Mouse (Mus musculus): ENCODE measurements around the gene Tmem80. TPM values are rescaled to one million over a fixed set of nuclear protein-coding genes. Genes with fewer than 3 reads are reported as not detected.

Tmem80 gene
- total RNA-seq, 1 experiment from 2014 or later, result 43.2 TPM

- no peak for DNase-seq
Observed at GRCm38 (mm10) chr7:141324686-141325085, 2.9 kb upstream of the Tmem80 start.

- DNase-seq, result no peak
Observed at GRCm38 (mm10) chr7:141326546-141327446, 743 bp upstream of the Tmem80 start.

DNA sequence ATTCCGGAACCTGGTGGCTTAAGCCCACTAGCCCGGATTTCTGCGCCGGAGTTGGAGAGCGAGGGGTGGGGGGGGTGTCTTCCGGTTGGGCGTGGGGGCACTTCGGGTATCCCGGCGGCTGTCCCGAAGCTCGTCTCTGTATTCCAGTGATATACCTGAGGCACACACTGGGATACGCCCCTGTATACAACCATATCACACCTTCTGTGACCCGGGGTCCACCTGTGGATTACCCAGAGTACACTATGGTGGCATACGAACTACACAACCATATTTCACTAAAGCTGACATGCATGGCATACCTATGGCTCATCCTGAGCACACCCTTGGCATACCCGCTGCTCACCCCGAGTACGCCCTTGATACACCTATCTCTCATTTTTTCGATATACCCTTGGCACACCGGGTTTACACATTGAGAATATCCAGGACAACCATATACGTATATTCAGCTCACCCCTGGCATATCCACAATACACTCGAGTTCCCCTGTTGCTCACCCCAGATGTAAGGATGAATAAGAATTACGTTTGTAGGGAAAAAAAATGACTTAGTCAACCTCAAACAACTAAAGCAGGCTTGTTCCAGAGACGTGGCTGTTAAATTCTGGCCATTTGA lies 943 bp downstream of the Tmem80 start:
- DNase-seq, result no peak

GRCm38 (mm10) chr7:141330706-141331105 lies 3.2 kb downstream of the Tmem80 start:
- no peak for DNase-seq

- DNase-seq, result no peak
Observed at GRCm38 (mm10) chr7:141331990-141332389, 4.5 kb downstream of the Tmem80 start.

GRCm38 (mm10) chr7:141335044-141335579 lies 7.6 kb downstream of the Tmem80 start:
- no peak for DNase-seq

- DNase-seq, result no peak
Observed at GRCm38 (mm10) chr7:141335682-141336081, 8.1 kb downstream of the Tmem80 start.

- no peak for DNase-seq
Observed at GRCm38 (mm10) chr7:141336296-141336695, 8.8 kb downstream of the Tmem80 start.

GRCm38 (mm10) chr7:141337716-141338416 lies 10.3 kb downstream of the Tmem80 start:
- DNase-seq, result no peak

DNA sequence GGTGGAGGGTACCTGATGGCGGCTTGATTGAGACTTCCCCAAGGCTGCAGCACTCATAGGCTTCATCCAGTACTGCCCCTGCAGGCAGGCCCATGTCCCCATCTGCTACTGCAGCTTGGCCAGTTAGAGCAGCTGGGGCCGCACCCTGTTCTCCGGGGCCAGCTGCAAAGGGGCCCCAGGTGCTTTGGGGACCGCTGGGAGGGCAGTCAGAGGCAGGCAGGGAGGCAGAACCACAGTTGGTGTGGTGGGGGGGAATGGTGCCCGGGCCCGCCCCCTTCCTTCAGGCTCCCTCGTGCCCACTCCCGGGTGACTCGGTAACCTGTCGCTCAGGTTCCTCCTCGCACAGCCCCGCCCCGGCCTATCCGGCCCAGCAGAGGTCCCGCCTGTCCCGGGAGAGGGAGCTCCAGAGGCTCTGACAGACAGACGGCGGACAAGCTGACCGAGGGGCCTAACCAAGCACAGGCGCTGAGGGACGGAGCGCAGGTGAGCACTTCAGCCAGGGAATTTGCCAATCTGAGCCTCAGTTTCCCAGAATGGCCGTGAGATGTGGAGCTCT lies 11.1 kb downstream of the Tmem80 start, which contains the start of gene Eps8l2:
Gene Eps8l2, plus strand, starts transcription at position 305 of the 556 bp plus-strand sequence.
- DNase-seq, result no peak

DNA sequence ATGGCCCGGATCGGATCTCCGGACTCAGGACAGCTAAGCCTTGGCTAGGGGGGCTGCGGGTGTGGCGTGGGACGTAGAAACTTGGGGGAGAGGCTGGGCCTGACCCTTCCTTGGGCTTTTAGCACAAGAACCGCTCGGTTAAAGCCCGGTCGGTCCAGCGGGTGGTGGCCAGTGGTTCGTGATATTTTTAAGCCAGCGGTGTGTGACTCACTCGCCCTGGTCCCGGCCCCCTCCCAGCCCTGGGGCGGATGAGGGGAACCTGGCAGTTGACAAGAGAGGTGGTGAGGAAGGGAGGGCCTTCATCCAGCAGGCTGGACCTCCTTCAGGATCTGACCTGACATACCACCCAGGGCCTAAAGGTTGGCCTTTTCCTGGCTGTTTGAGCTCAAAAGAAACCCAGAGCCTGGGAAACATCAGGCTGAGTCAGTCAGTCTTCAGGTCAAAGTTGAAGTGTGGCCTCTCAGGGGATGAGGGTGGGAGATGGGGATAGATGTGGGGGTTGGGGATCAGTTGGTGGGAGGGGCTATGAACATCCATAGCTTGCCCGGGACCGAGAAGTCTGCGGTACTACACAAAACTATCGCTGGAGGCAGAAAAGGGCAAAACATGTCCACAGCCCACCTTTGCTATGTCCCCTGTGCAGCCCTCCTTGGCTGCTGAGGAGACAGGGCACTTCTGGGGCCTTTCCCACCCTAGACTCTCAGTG lies 11.8 kb downstream of the Tmem80 start:
- DNase-seq, result no peak

DNA sequence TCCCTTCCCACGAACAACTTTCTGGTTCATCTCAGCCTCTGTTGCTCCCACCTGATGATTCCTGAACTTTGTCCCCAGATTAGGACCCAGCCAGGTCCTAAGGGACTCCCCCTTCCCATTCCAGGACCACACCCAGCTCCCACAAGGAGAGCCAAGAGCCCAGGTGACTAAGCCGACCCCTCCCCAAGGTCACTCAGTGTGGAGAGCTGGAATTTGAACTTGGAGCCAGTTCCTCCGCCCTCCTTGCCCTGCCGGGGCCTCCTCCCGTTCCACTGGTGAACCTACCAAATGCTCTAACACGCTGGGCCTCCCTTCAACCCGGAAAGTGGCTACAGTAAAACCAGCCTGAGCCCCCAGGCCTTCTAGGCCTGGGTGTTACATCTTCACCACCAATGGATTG lies 12.5 kb downstream of the Tmem80 start:
- no peak for DNase-seq

GRCm38 (mm10) chr7:141340476-141340875 lies 12.9 kb downstream of the Tmem80 start:
- no peak for DNase-seq

DNA sequence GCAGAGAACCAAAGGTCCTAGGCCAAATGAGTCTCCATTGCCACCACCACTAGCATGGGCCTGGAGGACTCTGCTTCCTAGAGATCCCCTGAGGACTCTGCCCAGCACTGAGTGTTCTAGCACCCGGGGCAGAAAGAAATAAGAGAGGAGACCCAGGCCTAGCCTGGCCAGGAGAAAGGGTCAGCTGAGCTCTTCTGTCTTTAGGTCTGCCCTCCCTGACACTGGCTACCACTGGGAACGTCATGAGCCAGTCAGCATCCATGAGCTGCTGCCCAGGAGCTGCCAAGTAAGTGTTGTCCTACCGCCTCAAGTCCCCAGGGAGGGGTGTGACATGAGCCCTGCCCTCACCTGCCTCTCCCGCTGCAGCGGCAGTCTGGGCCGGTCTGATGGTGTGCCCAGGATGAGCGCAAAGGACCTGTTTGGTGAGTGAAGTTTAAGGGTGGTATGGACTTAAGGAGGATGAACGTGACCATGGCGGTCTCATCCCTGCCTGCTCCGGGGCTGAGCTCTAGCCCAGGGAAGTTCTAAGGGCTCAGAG lies 14.2 kb downstream of the Tmem80 start:
- DNase-seq, result no peak

DNA sequence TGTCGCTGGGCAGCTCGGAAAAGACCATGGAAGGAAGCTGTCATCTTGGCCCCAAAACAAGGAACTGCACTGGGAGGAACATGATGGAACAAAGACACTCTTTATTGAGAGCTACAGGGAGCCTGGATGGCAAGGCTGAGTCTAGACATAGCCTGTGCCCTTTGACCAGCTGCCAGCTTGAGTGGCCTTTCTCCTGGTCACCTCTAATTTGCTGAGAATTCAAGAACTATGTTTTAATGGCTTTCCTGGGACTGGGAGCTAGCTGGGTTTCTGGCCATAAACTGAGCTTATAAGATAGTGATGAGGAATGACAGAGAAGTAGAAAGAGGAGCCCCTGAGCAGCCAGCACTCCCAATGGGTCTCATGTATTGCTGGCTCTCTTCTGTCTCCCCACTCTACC lies 15.7 kb downstream of the Tmem80 start:
- DNase-seq, result no peak

- no peak for DNase-seq
Observed at GRCm38 (mm10) chr7:141343696-141344095, 16.2 kb downstream of the Tmem80 start.

- no peak for DNase-seq
Observed at GRCm38 (mm10) chr7:141344787-141345186, 17.2 kb downstream of the Tmem80 start.

DNA sequence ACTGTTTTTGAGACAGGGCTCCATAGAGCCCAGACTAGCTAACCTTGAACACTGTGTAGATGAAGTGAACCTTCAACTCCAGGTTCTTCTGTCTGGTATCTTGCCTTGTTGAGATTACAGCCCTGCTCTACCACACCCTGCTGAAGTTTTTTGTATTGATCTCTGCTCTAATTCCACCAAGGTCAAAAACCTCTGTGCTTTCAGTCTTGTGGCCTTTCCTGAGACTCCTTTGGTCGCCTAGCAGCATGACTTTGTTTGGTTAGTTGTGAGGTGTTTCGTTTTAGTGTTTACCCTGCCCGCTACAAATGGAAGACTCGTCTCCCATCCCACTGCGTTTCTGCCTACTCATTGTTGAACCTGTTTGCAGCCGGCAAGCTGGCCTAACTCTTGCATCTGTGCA lies 23.5 kb downstream of the Tmem80 start:
- DNase-seq, result no peak

DNA sequence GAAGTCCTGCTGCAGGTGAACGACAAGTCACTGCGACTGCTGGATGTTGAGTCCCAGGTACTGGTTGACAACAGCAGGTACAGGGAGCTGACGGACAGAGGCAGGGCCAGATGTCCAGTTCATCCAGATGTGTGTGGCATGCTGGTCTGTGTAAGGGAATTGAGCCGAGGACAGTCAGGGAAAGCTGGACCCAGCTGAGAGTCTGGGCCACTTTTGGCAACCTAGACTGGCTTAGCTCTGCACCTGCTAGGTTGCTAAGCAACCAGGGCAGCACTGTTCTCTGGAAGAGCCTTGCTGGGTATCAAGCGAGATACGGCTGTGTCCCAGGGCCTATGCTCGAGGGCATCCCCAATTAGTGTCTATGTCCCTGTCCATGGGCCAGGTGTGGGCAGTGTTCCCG lies 27.5 kb downstream of the Tmem80 start:
- no peak for DNase-seq

DNA sequence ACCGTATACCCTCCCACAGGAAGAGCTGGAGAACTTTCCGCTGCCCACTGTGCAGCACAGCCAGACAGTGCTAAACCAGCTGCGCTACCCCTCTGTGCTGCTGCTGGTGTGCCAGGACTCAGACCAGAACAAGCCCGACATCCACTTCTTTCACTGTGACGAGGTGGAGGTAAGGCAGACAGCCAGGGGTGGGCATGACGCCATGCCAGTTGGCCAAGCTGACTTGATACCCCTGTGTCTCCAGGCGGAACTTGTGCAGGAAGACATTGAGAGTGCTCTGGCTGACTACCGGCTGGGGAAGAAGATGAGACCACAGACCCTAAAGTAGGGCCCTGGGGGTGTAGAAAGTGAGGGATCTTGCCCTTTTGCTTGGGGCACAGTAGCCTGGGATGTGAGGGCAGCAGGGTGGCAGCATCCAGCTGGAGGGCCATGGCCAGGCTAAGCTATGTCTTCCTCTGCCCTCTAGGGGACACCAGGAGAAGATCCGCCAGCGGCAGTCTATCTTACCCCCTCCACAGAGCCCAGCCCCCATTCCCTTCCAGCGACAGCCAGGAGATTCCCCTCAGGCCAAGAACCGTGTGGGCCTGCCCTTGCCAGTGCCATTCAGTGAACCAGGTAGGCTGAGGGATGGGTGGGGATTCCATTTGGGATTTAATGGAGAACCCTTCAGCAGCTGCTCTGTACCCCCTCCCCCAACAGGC lies 28.2 kb downstream of the Tmem80 start:
- DNase-seq, result no peak

GRCm38 (mm10) chr7:141356971-141357370 lies 29.4 kb downstream of the Tmem80 start:
- DNase-seq, result no peak

Measured in adrenal gland, postnatal 25 days (tissue).